Mouse (Mus musculus): ENCODE results near the gene Hcrtr1.

Gene Hcrtr1

GRCm38 (mm10) chr4:130124110-130124509 is 15.0 kb downstream of the Hcrtr1 start:
- DNase-seq (ENCODE audit: low read depth, low spot score), result no peak

GRCm38 (mm10) chr4:130123020-130123419 is 16.1 kb downstream of the Hcrtr1 start:
- DNase-seq (ENCODE audit: low read depth, low spot score), result no peak

GRCm38 (mm10) chr4:130121560-130121959 is 17.6 kb downstream of the Hcrtr1 start:
- DNase-seq (ENCODE audit: low read depth, low spot score), result no peak

- DNase-seq (ENCODE audit: low read depth, low spot score), result no peak
Observed at GRCm38 (mm10) chr4:130120752-130121151, 18.4 kb downstream of the Hcrtr1 start.

GRCm38 (mm10) chr4:130112732-130113131 is 26.4 kb downstream of the Hcrtr1 start:
- no peak for DNase-seq (ENCODE audit: low read depth, low spot score)

- DNase-seq (ENCODE audit: low read depth, low spot score), result no peak
Observed at GRCm38 (mm10) chr4:130112299-130112698, 26.9 kb downstream of the Hcrtr1 start.

- DNase-seq (ENCODE audit: low read depth, low spot score), result no peak
Observed at GRCm38 (mm10) chr4:130110091-130110490, 29.1 kb downstream of the Hcrtr1 start.

- no peak for DNase-seq (ENCODE audit: low read depth, low spot score)
Observed at GRCm38 (mm10) chr4:130109666-130110065, 29.5 kb downstream of the Hcrtr1 start.

GRCm38 (mm10) chr4:130108929-130109328 is 30.2 kb downstream of the Hcrtr1 start:
- no peak for DNase-seq (ENCODE audit: low read depth, low spot score)

- DNase-seq (ENCODE audit: low read depth, low spot score), result peak; percentile 99
Observed at GRCm38 (mm10) chr4:130107444-130108131, 31.6 kb downstream of the Hcrtr1 start.

- DNase-seq (ENCODE audit: low read depth, low spot score), result peak; percentile 88
Observed at GRCm38 (mm10) chr4:130107065-130107443, 32.1 kb downstream of the Hcrtr1 start.

GRCm38 (mm10) chr4:130104584-130104983 is 34.6 kb downstream of the Hcrtr1 start:
- no peak for DNase-seq (ENCODE audit: low read depth, low spot score)

- DNase-seq (ENCODE audit: low read depth, low spot score), result no peak
Observed at GRCm38 (mm10) chr4:130103632-130104031, 35.5 kb downstream of the Hcrtr1 start.

GRCm38 (mm10) chr4:130102111-130102651 is 37.0 kb downstream of the Hcrtr1 start, which contains the start of gene Pef1:
Gene Pef1 (plus strand): TSS chr4:130102558.
- no peak for DNase-seq (ENCODE audit: low read depth, low spot score)

- no peak for DNase-seq (ENCODE audit: low read depth, low spot score)
Observed at GRCm38 (mm10) chr4:130101183-130101582, 38.0 kb downstream of the Hcrtr1 start.

- DNase-seq (ENCODE audit: low read depth, low spot score), result no peak
Observed at GRCm38 (mm10) chr4:130095137-130095536, 44.0 kb downstream of the Hcrtr1 start.

GRCm38 (mm10) chr4:130087293-130087692 is 51.9 kb downstream of the Hcrtr1 start:
- peak; percentile 74 for DNase-seq (ENCODE audit: low read depth, low spot score)

GRCm38 (mm10) chr4:130085246-130085820 is 53.8 kb downstream of the Hcrtr1 start:
- DNase-seq (ENCODE audit: low read depth, low spot score), result no peak

GRCm38 (mm10) chr4:130084331-130084945 is 54.7 kb downstream of the Hcrtr1 start:
- no peak for DNase-seq (ENCODE audit: low read depth, low spot score)

- DNase-seq (ENCODE audit: low read depth, low spot score), result no peak
Observed at GRCm38 (mm10) chr4:130082211-130082610, 56.9 kb downstream of the Hcrtr1 start.

GRCm38 (mm10) chr4:130081345-130082190 is 57.6 kb downstream of the Hcrtr1 start:
- DNase-seq (ENCODE audit: low read depth, low spot score), result peak; percentile 52

All from retina, postnatal 7 days (tissue).